Mouse (Mus musculus): Measurements from ENCODE around the gene Lipt1. TPM values are rescaled to one million over a fixed set of nuclear protein-coding genes. Genes with fewer than 3 reads are reported as not detected.

Gene Lipt1
- polyA plus RNA-seq, 1 experiment from 2014 or later, result 10.0 TPM

- no peak for TF ChIP-seq CTCF (IDR thresholded peaks at IDR 0.05; ENCODE audit: low read depth)
- Histone ChIP-seq H3K4me2 (ENCODE audit: low read length) (no peak overlapping the region), H3K27me3 (ENCODE audit: insufficient read depth, low read length) (no peaks in the 10 kb centered on the region), H3K4me3 (replicated peaks; ENCODE audit: low read depth, low read length) (no peak overlapping the region), H3K36me3 (ENCODE audit: insufficient read depth, low read length) (no peaks in the 10 kb centered on the region), H3K9me3 (replicated peaks; ENCODE audit: low read length) (no peaks in the 10 kb centered on the region), H3K27ac (no peak overlapping the region), H3K9ac (ENCODE audit: low read depth, low read length) (no peak overlapping the region), H3K4me1 (replicated peaks; ENCODE audit: insufficient read depth, low read length) (no peaks in the 10 kb centered on the region)
- WGBS, result 64% methylated on average over 13 of the region's 13 CpGs
- DNase-seq (ENCODE audit: low spot score), result no peak
- ATAC-seq (replicated peaks; ENCODE audit: low FRiP score, low read depth), result no peak
Observed at GRCm38 (mm10) chr1:37917666-37918065, 46.1 kb downstream of the Lipt1 start.

- no peak for ATAC-seq (replicated peaks; ENCODE audit: low FRiP score, low read depth)
- H3K9ac ChIP-seq (ENCODE audit: low read depth, low read length), result no peak overlapping the region
- H3K9me3 ChIP-seq (replicated peaks; ENCODE audit: low read length), result no peaks in the 10 kb centered on the region
- DNase-seq (ENCODE audit: low spot score), result no peak
- WGBS, result 51% methylated on average over 6 of the region's 6 CpGs
- no peak overlapping the region for H3K4me3 ChIP-seq (replicated peaks; ENCODE audit: low read depth, low read length)
- no peak overlapping the region for H3K27ac ChIP-seq
- no peaks in the 10 kb centered on the region for H3K27me3 ChIP-seq (ENCODE audit: insufficient read depth, low read length)
- TF ChIP-seq CTCF (IDR thresholded peaks at IDR 0.05; ENCODE audit: low read depth), result no peak
- no peak overlapping the region for H3K4me2 ChIP-seq (ENCODE audit: low read length)
- no peaks in the 10 kb centered on the region for H3K36me3 ChIP-seq (ENCODE audit: insufficient read depth, low read length)
- H3K4me1 ChIP-seq (replicated peaks; ENCODE audit: insufficient read depth, low read length), result no peaks in the 10 kb centered on the region
Observed at GRCm38 (mm10) chr1:37918096-37918495, 46.6 kb downstream of the Lipt1 start.

GRCm38 (mm10) chr1:37922536-37922935, 51.0 kb downstream of the Lipt1 start:
- ATAC-seq (replicated peaks; ENCODE audit: low FRiP score, low read depth) (no peak), DNase-seq (ENCODE audit: low spot score) (no peak)
- no peaks in the 10 kb centered on the region for H3K4me1 ChIP-seq (replicated peaks; ENCODE audit: insufficient read depth, low read length)
- no peak overlapping the region for H3K4me3 ChIP-seq (replicated peaks; ENCODE audit: low read depth, low read length)
- 32% methylated on average over 8 of the region's 8 CpGs for WGBS
- H3K9ac ChIP-seq (ENCODE audit: low read depth, low read length), result no peak overlapping the region
- H3K36me3 ChIP-seq (ENCODE audit: insufficient read depth, low read length), result no peaks in the 10 kb centered on the region
- TF ChIP-seq CTCF (IDR thresholded peaks at IDR 0.05; ENCODE audit: low read depth), result no peak
- H3K9me3 ChIP-seq (replicated peaks; ENCODE audit: low read length), result no peaks in the 10 kb centered on the region
- H3K27ac ChIP-seq, result no peak overlapping the region
- no peaks in the 10 kb centered on the region for H3K27me3 ChIP-seq (ENCODE audit: insufficient read depth, low read length)
- no peak overlapping the region for H3K4me2 ChIP-seq (ENCODE audit: low read length)

Other genes with a start within 250 kb of the Lipt1 start
- gene 2010300C02Rik, start 151.7 kb upstream of the Lipt1 start, polyA plus RNA-seq (2015; fragmentation: Nextera tagmentation; extraction: Ambion mirVana), result 2.1 and 2.4 TPM in 2 replicates
- 4.9 and 5.3 TPM in 2 replicates for gene Tsga10, start 5.3 kb upstream of the Lipt1 start, polyA plus RNA-seq (2015; fragmentation: Nextera tagmentation; extraction: Ambion mirVana)
- 25.4 and 26.5 TPM in 2 replicates for gene Mitd1, start 18.7 kb downstream of the Lipt1 start, polyA plus RNA-seq (2015; fragmentation: Nextera tagmentation; extraction: Ambion mirVana)
- 295 and 316 TPM in 2 replicates for gene Mrpl30, start 18.7 kb downstream of the Lipt1 start, polyA plus RNA-seq (2015; fragmentation: Nextera tagmentation; extraction: Ambion mirVana)
- not detected in 2 replicates for gene Lyg2, start 44.8 kb downstream of the Lipt1 start, polyA plus RNA-seq (2015; fragmentation: Nextera tagmentation; extraction: Ambion mirVana)
- gene Lyg1, start 86.0 kb downstream of the Lipt1 start, polyA plus RNA-seq (2015; fragmentation: Nextera tagmentation; extraction: Ambion mirVana), result not detected in 2 replicates
- 135 and 140 TPM in 2 replicates for gene Txndc9, start 126.2 kb downstream of the Lipt1 start, polyA plus RNA-seq (2015; fragmentation: Nextera tagmentation; extraction: Ambion mirVana)
- gene Eif5b, start 126.3 kb downstream of the Lipt1 start, polyA plus RNA-seq (2015; fragmentation: Nextera tagmentation; extraction: Ambion mirVana), result 21.8 and 22.3 TPM in 2 replicates

Data from kidney, postnatal 0 days (tissue).